Mouse (Mus musculus): Measurements from ENCODE around the gene Gss.

Gss gene

DNA sequence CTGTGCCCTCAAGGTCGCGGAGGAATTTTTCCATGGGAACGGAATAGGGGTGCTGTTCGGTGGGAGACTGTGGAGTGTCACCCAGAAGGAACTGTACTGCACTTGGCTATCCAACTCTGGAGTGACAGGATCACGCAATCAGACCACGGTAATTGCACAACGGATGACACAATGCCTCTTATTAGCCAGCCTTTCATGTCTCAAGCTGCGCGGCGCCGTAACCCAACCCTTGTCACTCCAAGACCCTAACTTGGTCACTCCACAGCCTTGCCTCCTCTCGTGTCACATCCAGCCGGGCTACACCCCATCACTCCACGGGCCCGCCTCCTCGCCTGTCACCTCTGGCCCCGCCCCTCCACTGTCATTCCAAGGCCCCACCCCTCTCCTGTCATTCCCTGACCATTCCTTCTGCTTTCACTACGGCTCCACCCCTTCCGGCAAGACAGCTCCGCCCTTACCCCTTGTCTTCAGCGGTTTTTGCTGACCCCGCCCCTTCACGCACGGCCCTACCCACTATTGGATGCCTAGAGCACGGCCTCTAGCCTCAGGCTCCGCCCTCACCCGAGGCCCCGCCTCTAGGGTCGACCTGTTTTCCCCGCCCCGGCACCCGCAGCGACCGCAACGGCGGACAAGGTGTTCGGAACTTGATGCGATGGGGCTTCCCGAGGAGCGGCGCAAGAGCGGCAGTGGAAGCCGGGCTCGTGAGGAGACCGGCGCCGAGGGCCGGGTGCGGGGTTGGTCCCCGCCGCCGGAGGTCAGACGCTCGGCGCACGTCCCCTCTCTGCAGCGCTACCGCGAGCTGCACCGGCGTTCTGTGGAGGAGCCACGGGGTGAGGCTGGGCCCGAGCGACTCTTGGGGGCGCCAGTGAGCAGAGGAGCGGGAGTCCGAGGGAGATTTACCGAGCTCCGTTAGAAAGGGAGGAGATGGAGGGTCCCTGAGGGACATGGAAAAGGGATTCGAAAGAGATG is 74.9 kb downstream of the Gss start, which contains the start of the genes Acss2 and Ggt7:
TSS of gene Acss2 (plus strand) at position 494 of the 969 bp plus-strand sequence.
TSS of gene Ggt7 (minus strand) at position 783 of the 969 bp plus-strand sequence.
- DNase-seq (ENCODE audit: low spot score in 2 of 2): peak; percentile 98 to 99

DNA sequence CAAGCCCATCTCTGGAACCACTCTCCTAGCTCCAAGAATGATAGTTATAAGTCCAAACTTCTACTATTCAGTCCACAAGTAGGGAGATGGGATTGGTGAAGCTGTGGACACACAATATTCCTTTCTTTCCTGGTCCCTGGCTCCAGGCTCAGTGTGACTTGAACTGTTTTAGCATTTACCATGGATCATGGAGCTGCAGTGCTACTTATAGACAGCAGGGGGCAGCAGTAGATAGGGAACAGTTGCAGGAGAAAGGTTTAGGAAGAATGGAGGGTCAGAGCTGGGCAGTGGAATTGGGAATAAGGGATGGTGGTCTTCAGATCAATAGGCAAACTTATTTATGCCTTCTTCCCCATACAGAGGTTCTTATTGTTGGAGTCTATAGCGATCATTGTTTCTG is 76.7 kb downstream of the Gss start:
- peak; percentile 48 to 49 for DNase-seq (ENCODE audit: low spot score in 2 of 2)

DNA sequence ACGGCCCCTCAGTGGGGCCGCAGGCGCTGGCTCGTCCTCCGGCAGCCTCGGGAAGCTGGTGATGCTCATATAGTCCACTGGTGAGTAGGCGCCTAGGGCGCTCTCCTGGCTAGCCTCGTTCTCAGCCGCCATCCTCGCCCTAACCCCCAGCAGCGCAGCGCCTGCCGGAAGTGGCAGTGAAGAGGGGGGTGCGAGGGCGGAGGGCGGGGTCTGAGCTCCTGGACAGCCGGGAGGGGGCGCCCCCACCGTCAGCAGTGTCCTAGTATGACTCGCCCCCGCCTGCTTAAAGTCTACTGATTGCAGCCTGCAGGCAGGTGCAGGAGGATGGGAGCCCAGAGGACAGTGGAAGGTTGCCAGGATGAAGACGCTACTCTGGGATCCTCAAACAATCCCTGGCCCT is 77.9 kb downstream of the Gss start:
- DNase-seq (ENCODE audit: low spot score in 2 of 2): peak; percentile 85 to 86

DNA sequence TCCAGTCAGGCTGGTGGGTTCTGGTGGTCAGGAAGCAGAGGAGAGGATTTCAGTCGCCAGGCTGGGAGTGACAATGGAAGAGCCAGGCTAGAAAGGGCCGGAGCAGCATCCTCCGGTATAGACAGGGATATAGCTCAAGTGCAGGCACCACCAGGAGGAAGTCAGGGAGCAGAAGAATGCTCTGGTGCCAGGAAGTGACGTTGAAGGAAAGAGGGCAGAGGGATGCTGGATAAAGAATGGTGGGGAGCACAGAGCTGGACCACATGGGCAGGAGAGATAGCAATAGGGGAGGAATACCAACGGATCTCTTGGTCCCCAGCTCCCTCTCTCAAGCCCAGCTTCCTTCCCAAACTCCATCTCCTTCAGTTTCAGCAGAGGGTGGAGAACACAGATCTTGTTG is 79.1 kb downstream of the Gss start:
- no peak for DNase-seq (ENCODE audit: low spot score in 2 of 2)

Measured in natural killer cell, adult 2 months (primary cell).